Mouse (Mus musculus) right cerebral cortex, adult 2 months (tissue): ENCODE measurements around the gene Selenoh.

ENCODE experiments used
- DNase-seq, 2 experiments: peaks; one replicate each; pipeline ENCODE4 v3.0.0; 2021 to 2022; ENCODE audit warnings: low spot score in 2 of 2

Selenoh gene

GRCm38 (mm10) chr2:84632001-84632400, 38.6 kb downstream of the Selenoh start:
- DNase-seq, result no peak

DNA sequence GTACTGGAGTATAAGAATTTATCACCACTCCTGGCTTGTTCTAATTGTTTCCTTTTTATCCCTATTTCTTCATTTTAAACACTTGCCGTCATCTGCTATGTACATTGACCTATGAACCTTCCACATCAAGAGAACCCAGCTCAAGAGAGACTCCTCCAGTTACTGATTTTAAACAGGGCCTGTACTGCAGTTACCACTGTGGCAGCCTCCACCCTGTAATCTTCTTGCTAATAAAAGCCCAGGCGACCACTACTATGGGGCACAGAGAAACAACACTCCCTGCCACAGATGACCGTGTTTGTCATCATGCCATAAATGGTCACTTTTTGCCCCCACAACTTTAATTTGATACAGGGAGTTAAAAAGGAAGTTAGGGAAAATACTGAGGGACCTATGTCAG, 43.5 kb downstream of the Selenoh start:
- DNase-seq, result no peak

- no peak for DNase-seq
Measured at GRCm38 (mm10) chr2:84626366-84626975, 44.1 kb downstream of the Selenoh start.

GRCm38 (mm10) chr2:84624201-84624600, 46.4 kb downstream of the Selenoh start:
- DNase-seq, result no peak

DNA sequence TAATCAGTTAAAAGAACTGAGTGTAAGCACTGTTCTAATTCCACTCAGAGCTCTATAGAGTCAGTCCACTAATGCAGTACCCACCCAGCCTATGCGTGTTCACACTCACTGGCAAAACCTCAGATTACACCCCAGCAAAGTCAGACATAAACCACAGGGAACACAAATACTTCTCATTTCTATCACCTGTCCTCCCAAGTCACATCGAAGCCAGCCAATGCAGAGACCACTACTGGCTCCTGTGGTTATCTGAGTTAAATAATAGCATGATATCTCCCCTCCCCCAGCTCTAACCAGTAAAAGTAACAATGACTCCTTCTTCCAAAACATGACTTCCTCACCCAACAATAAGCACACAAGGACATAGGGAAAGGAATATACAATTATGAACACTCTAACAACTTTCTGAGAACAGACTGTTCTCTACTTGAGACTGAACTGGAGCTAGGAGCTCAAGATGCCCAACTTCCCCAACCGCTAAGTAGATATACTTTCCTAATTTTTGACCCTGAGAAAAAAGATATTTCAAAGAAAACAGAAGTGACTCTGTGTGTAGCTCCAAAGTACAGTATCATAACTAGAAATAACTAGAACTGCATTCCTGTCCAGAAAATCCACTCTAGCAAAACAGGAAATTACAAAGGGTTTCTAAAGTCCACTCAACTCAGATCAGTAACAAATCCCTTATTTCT, 47.0 kb downstream of the Selenoh start:
- no peak for DNase-seq

DNA sequence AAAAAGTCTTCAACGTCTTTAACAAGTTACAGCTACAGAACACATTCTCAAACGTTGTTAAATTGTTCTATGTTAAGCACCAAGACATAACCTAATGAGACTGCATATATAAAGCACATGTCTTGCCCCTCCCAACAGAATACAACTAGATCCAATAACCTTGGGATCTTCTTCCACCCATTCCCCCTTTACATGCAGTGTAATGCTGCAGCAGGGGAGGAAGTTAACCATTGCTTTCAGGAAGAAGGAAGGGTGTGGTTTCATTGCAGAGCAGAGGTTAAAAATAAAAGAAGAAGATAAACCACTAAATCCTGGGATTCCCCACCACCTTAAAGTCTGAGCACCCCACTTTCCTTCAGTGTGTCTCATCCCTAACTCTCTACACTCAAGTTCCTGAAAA, 47.9 kb downstream of the Selenoh start:
- no peak for DNase-seq

DNA sequence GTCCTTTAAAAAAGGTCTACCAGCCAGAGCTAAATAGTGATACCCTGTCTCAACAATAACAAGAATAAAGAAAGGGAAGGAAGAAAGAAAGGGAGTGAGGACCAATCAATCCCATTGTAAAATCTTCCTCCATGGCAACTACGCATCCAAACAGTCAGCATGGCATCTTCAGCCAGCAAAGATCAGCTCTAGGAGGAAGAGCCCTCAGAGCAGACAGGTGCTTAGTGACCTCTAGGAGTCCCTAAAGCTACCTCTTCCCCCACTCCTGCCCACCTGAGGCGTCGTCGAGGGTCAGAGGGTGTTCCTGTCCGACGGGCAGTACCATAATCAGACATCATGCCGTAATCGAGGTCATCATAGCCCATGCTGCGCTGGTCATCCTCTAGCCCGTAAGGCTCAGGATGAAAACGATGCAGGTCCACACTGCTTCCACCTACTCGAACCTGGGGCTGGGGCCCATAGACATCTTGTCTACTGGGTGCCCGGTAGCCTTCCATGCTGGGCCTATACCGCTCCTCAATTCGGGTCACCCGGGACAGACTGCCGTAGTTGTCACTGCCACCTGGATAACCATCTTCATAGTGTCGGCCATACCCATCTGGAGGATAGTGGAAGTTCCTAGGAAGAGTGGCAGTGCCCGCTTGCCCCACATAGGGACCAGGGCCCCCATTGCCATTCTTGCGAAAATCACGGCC, 50.8 kb downstream of the Selenoh start:
- no peak for DNase-seq
